Mouse (Mus musculus): Measurements from ENCODE around the gene Aipl1.

The Aipl1 gene

DNA sequence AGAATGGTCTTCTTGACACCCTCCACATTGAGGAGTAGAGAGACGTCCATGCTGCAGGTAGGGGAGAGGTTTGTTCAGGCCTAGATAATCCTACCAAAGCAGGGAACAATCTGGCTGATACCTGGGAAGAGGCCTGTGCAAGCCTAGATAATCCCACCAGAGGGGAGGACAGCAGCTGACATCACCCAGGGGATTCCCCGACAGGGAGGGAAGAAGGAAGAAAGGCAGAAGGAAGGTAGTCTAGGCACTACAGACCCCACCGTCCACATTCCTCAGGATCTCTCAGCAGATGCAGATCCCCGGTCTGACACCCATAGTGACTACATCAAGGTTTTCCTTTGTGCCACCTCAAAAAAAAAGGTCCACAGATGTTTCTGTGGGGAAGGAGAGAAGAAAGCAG, at the start of gene Aipl1:
Gene Aipl1 (minus strand): TSS at position 101 of the 400 bp plus-strand sequence.
- DNase-seq (ENCODE audit: low spot score in 2 of 2), result no peak

- peak; percentile 39 to 44 for DNase-seq (ENCODE audit: low spot score in 2 of 2)
Measured at GRCm38 (mm10) chr11:72086251-72087046, 49.1 kb upstream of the Aipl1 start.

GRCm38 (mm10) chr11:72084337-72084736, 47.0 kb upstream of the Aipl1 start:
- DNase-seq (ENCODE audit: low spot score in 2 of 2), result no peak

- no peak for DNase-seq (ENCODE audit: low spot score in 2 of 2)
Measured at GRCm38 (mm10) chr11:72082601-72083000, 45.3 kb upstream of the Aipl1 start.

DNA sequence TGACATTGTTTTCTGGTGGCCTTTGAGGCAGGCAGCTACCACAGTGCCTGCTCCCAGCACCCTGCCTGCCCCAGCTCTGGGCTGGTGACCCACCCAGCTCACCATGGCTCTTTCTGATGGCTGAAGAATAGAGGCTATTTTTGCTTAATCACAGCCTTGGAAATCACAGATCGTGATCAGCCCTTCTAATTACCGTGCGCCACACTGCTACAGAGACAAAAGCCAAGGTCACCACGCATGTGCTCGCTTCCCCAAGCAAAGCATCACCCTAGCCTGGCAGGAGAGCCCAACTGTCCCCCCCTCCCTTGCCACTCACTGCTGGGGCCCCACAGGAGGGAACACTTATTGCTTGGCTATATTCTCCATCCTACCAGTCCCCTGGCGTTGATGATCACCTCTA, 43.2 kb upstream of the Aipl1 start:
- no peak for DNase-seq (ENCODE audit: low spot score in 2 of 2)

- DNase-seq (ENCODE audit: low spot score in 2 of 2), result no peak
Measured at GRCm38 (mm10) chr11:72078647-72079046, 41.3 kb upstream of the Aipl1 start.

GRCm38 (mm10) chr11:72078056-72078455, 40.7 kb upstream of the Aipl1 start:
- DNase-seq (ENCODE audit: low spot score in 2 of 2), result no peak

DNA sequence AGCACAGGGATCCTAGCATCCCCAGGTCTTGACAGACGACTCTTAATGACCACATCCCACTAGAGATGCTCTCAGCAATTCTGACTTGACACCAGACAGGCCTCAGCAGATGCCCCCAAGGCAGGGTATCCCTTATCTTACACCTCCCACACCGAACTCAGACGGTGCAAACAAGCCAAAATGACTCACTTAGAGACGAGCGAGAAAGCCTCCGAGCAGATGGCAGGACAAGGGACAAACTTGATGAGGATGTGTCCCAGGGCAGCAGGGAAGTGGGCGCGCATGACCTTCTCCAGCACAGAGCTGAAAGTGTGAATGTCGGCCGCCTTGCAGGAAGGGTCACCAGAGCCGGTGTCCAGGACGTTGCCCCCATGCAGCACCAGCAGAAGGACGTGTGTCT, 36.9 kb upstream of the Aipl1 start:
- DNase-seq (ENCODE audit: low spot score in 2 of 2), result no peak

- no peak for DNase-seq (ENCODE audit: low spot score in 2 of 2)
Measured at GRCm38 (mm10) chr11:72072331-72072905, 35.1 kb upstream of the Aipl1 start.

- DNase-seq (ENCODE audit: low spot score in 2 of 2), result no peak
Measured at GRCm38 (mm10) chr11:72070733-72071132, 33.4 kb upstream of the Aipl1 start.

DNA sequence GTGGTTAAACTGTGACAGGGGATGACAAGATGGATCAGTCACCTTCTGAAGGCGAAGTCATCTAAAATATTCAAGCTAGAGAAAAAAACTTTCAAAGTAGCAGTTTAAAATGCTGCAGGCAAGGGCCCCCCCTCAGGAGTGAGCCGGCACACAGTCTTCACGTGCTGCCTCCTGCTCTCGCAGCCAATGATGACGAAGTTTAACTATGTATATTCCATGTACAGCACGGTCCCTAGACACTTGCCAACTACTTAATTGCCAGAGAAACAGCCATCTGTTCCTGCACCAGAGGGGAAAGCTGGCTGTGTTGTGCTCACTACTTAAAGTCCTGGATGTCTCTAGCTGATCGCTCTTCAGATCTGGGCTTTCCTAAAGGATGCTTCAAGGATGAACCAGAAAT, 30.7 kb upstream of the Aipl1 start:
- no peak for DNase-seq (ENCODE audit: low spot score in 2 of 2)

- DNase-seq (ENCODE audit: low spot score in 2 of 2), result no peak
Measured at GRCm38 (mm10) chr11:72067326-72067725, 30.0 kb upstream of the Aipl1 start.

DNA sequence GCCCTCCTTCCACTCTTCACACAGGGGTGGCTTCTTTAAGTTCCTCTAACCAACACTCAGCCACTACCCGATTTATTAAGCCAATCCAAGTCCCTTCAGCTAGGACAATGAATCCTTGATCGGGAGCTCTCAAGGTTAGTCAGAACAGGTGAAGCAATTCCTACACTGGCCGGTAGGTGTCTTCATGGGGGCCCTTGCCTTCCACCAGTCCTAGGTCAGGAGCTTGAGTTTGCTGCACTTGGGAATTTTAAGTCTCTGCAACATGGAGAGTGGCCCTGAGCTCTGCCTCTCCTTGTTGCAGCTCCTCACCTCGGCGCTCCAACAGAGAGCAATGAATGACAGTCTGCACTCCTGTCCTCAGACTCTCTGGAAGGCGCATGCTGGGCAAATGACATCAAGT, 29.0 kb upstream of the Aipl1 start:
- no peak for DNase-seq (ENCODE audit: low spot score in 2 of 2)

GRCm38 (mm10) chr11:72065103-72065502, 27.8 kb upstream of the Aipl1 start:
- no peak for DNase-seq (ENCODE audit: low spot score in 2 of 2)

DNA sequence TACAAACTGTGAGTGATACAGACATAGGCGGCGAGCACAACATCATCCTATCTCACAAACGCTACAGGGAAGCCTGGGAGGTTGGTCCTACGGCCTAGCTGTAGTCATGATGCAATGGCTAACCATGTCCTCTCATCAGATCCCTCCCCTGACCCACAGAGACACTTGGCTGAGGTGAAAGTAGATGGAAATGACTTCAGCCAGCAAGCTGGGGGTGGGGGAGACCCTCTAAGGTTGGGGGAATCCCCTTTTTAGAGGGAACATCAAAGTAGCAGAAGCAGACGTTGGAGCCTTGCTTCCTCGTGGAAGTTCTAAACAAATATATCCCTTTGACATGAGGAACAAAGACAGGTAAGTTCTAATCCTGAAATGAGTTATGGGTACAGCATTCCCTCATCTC, 27.1 kb upstream of the Aipl1 start:
- no peak for DNase-seq (ENCODE audit: low spot score in 2 of 2)

GRCm38 (mm10) chr11:72061093-72061620, 23.8 kb upstream of the Aipl1 start:
- no peak for DNase-seq (ENCODE audit: low spot score in 2 of 2)

DNA sequence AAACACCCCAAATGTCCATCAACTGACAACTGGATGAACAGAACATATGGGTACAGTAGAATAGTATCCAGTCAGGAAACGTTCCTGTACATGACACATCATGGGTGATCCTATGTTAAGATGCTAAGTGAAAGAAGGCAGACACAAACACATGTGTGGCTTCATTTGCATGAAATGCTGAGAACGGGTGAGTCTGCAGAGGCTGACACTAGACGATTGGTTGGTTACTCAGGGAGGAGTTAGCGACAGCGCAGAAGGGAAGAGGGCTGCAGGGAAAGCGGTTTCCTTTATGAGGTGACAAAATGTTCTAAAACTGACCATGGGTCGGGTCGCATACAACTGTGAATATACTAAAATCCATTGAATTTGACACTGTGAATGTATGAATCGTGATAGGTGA, 23.1 kb upstream of the Aipl1 start:
- DNase-seq (ENCODE audit: low spot score in 2 of 2), result no peak

DNA sequence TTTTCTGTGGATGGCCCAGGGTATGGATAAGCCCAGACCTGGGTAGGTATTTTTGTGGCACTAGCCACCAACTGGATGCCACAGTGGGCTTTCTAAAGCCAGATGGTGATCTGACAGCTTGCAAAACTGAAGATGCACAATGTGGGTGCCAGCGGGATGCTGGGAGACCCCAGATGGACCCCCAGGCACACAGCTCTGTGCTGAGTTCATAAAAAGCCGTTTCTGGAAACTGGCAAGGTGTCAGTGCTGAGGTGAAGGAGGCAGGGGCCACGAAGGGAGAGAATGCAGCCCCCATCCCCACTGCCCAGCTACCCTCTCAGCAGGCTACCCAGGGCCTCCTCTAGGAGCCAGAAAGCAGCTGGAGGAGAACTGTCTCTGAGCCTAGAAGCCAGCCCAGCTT, 19.9 kb upstream of the Aipl1 start:
- DNase-seq (ENCODE audit: low spot score in 2 of 2), result no peak

DNA sequence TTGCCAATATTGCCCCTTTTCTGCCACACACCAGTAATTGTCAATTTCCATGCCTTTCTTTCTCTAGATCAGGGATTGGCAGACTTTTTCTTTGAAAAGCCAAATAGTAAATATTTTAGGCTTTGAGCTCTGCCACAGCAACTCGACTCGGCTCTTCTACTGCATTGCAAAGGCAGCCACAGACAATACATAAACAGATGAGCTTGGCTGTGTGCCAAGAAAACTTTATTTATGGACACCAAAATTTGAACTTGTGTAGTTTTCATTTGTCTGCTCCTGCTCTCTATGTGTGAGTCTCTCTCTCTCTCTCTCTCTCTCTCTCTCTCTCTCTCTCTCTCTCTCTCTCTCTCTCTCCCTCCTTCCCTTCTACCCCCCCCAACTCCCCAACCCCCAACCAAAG, 17.9 kb upstream of the Aipl1 start:
- DNase-seq (ENCODE audit: low spot score in 2 of 2), result no peak

GRCm38 (mm10) chr11:72052636-72053035, 15.3 kb upstream of the Aipl1 start:
- peak; percentile 59 to 66 for DNase-seq (ENCODE audit: low spot score in 2 of 2)

GRCm38 (mm10) chr11:72052221-72052620, 14.9 kb upstream of the Aipl1 start:
- no peak for DNase-seq (ENCODE audit: low spot score in 2 of 2)

DNA sequence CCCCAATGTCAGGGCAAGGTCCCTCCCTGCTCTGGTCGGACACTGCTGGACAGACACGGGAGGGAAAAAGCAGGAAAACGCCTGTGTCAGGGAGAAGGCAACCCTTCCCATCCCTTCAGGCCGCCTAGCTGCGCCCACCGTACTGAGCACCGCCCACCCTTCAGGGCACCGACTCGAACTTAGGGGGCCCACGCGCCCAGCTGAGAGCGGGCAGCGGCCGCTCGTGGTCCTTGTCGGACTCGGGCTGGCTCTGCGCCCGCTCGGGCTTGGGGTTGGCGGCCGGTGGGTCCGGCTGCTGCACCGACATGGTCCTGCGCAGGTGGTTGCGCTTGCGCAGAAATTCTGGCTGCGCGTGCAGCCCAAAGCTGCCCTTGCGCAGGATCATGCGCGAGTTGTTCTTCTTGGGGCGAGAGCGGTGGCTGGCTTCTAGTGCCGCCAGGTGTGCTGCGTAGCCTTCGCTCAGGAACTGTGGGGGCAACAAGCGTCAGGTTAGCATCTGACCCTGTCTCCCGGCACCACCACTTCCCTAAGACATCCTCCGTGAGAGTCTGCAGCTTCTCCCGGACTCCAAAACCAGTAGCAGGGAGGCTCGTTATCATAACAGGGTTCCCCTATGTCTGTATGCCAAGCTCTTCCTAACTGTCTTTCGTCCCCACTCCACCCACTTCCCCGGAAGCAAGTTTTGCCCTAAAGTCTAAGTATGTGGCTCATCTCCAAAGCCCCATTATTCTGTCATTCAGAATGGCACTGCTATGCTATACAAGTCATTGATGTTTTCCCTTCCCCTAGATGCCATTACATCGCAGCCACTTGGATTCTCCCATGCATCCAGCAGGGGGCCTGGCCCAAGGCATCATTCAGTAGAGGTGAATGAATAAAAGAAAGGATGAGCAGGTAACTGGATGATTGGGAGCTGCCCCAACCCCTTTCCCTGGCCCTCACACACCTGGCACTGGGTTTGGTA, 13.9 kb upstream of the Aipl1 start:
- no peak for DNase-seq (ENCODE audit: low spot score in 2 of 2)

Data from frontal cortex, postnatal 25 days (tissue).